Mouse (Mus musculus) thymus, postnatal 14 days (tissue): ENCODE data around the gene Slc16a7.
A peak's percentile ranks its signal among the peaks of the same experiment; 100 is the strongest.

ENCODE experiments used
- DNase-seq: peaks from one replicate; pipeline ENCODE4 v3.0.0; 2021

Gene Slc16a7

DNA sequence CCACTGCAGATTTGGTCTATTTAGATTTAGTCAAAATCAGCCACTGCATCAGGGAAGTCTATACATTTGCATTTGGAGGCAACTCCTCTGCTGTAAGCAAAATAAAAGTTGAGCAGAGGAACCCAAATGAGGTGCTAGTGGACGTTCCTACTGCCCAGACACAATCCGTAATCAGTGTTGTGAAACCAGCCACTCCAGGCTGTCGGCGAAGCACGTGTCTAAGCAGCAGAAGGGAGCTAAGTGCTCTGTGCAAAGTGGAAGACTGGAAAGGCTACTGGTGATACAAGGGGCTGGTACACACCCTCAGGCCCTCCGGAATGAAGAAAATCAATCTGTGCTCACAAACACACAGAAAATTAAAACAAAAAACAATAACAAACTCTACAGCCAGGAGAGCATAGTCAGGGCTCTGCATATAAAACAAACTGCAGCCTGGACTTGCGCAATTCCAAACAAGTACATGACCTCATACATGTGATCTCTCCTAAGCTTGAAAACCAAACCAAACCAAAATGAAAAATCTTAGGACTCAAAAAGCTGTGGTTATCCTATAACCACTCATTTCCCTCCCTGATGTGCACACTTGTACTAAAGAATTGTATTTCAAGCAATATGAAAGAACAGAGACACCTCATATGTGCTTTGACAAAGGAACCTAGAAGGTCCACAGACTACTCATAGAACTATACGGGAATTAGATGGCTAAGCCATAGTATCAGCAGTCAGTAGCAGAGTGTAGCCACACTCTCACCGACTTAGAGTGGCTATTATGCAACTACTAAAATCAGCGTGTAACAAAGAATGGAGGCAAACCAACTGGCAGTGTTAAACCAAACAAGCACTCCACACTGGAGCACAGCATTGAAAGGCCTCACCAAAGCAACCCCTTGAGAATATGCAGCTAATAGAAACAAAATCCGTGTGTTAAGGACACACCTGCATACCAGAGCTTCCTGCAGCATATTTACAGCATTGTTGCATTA lies 67.5 kb downstream of the Slc16a7 start:
- DNase-seq: no peak

DNA sequence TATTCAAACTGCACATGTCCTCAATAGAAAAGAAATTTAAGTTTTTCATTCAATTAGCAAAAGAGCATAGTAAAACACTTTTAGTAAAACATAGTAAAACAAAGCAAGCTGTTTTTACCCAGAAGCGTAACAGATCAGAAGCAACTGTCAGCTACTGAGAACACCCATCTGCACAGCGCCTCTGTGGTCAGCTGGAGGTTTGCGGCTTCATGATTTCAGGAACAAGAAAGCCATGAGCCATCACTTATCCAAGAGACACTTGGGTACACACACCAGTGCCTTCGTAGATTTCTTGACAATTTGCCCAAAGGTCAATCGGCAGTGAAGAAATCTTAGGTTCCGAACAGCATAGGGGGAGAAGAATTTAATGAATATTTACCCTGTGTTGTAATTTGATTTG lies 71.9 kb downstream of the Slc16a7 start:
- peak; percentile 31 for DNase-seq

DNA sequence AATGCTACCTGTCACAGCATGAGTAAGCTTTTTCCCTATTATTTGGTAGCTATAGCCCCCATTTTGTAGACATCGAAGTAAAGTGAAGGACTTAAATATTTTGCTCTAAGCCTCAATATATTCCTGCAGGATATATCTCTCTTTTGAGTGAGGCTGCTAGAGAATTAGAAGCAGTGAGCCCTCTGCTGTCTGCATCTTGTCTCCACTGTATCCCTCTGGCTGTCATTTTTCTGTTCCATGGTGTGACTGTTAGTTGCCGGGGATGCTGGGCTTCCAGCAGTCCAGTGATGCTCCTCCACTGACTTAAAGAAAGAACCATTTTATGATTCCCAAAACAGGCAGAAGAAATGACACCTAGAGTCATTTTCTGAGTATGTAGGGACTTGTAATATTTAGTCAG lies 78.4 kb downstream of the Slc16a7 start:
- DNase-seq: no peak

DNA sequence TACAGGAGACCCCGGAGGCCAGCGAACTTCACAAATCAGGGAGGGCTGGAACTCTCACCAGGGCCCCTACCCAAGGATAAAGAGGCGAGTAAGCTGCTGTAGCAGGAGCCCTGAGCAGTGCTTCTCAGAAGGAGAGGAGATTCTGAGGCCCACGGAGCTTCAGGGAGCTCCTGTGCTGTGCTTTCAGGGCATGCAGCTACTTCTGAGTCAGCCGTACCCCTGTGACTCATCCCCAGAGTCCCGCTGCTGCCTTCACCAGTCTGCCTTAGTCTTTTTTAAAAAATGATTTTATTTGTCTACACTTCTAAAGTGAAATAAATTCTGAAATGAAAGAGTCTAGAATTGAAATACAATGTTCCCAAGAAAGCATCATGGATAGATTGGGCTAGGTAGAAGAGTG lies 91.2 kb downstream of the Slc16a7 start:
- DNase-seq: no peak

DNA sequence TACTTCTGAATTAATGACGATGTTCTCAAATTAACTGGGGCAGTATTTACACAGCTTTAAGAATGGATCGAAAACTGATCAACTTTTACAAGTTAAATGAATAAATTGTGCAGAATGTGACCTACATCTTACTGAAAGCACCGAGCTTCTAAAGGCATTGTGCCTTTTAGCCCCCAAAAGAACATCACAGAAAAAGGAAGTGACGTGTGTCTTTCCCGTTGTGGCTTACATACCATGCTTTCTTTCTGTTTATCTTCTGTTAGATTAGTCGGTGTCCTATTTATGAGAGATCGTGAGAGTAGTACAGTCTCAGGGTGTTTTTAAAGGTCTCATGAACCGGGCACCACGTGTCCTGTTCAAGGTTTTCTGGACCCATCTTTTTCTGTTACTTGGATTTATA lies 98.9 kb downstream of the Slc16a7 start:
- peak; percentile 8 for DNase-seq

DNA sequence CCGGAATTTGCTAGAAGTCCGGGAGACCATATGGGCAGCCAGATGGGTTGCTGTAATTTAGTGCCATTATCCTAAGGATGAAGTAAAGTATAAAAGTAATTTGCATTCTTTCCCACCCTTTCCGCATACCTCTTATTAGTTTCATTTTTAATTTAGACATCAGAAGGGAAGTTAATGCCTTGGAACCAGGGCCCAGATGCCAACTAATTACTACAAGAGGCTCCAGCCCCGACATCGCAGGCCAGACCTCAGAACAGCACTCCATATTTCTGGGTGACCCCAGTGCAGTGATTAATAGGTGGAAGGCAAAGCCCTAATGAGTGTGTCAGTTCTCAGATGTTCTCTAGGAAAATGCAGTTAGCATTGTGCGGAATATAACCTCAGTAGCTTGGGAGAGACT lies 100.7 kb downstream of the Slc16a7 start:
- DNase-seq: no peak

DNA sequence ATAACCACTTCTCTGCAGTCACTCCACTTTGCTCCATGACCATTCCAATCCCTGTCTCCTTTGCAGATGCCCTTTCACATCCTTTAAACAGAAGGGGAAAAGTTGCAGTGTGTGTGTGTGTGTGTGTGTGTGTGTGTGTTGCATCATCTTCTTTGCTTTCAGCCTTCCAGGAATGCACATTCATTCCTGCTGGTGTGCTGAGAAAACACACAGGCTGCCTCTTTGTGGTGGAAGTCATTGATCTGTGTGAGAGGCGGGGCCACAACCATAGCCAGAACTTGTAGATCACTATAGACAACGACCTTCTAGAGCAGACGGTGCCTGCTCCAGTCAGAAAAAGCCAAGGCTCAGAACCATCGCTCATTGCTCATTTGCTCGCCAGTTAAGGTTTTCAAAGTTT lies 103.9 kb downstream of the Slc16a7 start:
- DNase-seq: no peak

DNA sequence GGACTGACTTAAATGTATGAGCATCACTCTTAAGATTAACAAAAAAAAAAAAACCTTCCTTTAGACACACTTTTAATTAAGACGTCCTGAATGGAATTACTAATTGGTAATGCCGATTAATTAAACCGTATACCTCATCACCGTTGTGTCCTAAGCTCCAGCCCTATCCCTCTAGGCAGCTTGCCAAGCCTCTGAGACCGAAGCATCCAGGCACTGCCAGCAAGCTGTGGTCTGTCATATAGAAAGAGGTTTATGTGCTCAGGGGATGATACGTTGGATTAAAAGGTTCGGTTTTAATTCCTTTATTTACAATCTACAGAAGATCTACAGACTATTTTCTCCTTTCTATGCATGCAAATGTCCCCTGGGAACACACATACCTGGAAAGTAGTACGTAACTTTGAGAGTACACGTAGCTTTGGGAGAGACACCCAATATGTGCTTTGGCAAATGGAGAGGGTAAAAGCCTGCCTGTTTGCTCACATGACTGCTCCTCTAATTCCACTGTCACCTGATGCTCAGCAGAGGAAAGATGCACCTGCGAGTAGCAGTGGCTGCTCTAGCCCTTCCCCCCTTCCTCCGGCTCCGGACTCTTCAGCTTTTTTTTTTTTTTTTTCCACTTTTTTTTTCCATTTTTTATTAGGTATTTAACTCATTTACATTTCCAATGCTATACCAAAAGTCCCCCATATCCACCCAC lies 114.0 kb downstream of the Slc16a7 start:
- no peak for DNase-seq

DNA sequence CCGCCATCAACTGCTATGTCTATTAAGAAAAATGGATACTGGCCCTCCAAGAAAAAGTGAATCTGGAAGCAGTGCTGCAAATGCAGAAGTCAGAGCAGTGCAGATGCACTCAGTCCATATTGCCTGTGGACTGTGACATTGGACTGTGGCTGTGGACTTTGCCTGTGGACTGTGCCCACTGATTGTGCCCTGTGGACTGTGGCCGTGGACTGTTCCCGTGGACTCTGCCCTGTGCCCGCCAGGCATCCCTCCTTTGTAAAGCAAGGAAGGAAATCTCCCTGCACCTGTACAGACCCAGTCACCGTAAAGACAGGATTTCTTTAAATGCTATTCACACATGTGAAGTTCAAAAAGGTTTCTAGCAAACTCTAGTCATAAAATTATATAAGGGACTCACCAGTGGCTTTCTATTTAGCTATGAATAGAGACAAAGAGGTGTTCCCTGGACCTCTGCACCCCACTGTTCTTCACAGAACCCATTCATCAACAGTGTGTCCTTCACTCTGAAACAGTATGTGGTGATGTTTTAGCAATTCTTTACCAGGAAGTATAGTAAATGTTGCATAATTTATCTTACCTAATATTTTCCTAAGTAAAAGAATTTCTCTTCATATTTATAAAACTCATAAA lies 114.6 kb downstream of the Slc16a7 start:
- DNase-seq: no peak

DNA sequence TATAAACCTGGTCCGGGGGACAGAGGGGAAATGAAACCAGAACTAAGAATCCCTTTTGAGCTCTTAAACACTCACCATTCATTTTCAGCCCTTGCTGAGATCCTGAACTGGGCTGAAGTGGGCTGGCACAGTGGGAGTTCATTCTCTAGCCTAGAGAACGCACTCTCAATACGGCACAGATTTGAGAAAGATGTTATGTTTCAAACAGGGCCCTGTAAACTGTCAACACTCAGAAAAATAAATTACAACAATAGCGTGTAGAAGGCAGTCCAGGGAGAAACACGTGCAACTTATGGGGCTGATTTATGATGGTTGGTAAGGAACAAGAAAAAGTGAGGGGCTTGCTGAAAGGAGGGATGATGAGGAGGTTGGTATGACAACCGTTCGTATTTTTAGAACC lies 115.5 kb downstream of the Slc16a7 start:
- no peak for DNase-seq

DNA sequence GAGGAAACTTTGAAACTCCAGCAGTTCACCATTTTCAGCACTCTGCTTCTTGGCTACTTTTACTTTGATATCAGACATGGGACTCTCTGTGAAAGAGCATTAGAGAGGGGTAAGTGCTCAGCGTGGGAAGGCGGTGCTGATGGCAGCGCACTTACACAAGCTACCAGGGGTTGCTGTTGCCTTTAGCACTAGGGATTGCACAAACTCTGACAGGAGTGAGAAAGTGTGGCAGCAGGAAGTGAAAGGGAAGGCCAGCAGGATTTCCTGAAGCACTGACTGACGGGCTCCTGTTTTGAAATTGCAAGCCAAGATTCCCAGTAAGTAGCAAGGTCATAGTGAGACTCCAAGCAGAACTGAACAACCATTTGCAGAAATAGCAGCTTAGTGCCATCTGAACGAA lies 117.8 kb downstream of the Slc16a7 start:
- no peak for DNase-seq

DNA sequence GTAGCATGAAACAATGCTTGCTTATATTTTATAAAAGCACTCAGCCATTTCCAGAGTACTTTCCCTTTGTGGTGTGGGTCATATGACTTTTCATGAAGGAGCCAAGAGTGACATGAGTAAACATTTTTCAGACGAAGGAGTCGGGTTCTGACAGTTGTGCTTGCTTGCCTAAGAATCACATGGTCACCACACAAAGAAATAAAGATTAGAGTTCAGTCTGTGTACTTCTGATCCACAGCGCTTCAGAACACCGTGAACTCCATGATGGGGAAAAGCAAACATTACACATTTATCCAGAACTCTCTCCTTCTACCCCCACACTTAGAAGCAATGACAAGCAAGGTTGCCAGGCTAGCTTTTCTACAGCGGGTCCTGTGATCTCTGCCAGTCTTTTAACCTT lies 119.0 kb downstream of the Slc16a7 start:
- DNase-seq: no peak

DNA sequence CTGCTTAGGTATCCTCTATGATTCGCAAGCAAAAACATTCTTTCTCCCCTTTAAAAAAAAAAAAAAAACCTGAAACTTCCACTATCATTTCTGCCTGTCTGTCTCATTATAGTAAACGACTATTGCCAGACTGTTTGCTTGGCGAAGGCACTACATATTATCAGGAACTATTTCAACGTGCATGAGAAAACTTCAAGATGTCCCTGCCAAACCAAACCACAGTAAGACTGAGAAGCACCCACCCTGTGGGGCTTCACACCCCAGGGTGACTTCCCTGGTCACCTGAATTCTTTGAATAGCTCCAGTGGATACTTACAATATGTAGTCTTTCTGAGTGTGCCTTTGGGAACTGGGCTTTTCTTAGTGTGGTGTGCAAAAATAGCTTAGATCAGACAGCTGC lies 122.9 kb downstream of the Slc16a7 start:
- no peak for DNase-seq

DNA sequence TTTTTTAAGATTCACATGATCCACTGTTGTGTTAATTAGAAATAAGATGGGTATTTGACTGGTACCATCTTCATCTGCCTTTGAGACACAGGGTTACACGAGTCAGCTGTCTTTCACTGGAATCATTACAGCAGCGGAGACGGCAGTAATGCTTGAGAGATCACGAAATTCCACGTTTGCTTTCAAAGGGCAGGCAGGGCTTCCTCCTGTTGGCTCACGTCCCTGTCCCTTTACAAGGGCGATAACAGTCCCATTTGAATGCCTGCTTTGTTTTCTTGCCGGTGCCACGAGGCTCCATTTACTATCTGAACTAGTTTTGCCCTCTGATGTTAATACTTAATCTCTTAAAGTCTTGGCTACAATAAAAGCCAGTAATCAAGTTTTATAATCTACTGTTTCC lies 123.4 kb downstream of the Slc16a7 start:
- DNase-seq: no peak

DNA sequence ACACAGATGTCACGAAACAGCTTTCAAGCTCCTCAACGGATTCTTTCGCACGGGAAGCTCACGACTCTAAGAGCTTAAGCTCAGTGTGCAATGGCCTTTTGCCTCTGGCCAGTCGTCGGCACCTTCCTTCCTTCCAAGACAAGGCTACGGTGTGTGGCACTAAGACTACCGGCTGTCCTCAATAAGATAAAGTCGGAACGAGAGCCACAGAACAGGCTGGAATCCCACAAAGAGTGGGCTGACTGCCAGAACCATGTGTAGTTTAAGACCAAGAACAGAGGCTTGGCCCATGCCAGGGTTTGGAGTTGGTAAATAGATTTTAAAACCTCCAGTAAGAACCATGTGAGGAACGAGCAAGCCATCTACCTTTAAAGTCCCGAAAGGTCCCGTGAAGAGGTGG lies 123.8 kb downstream of the Slc16a7 start:
- no peak for DNase-seq

DNA sequence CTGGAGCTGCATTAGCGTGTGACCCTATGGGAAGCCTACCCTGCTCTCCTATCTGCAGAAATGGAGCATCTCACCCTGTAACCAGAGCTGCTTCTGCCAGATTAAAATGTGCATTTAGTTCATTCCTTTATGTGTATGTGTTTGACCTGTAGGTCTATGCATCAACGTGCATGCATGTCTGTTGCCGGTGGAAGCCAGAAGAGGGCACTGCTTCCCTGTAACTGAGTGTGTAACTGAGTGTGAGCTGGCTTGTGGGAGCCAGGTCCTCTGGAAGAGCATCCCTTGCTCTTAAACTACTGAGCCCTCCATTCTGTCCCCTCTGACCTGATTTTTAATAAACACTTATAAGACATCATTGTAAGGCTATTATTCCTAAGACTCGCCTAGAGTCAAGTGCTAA lies 124.3 kb downstream of the Slc16a7 start:
- peak; percentile 60 for DNase-seq

DNA sequence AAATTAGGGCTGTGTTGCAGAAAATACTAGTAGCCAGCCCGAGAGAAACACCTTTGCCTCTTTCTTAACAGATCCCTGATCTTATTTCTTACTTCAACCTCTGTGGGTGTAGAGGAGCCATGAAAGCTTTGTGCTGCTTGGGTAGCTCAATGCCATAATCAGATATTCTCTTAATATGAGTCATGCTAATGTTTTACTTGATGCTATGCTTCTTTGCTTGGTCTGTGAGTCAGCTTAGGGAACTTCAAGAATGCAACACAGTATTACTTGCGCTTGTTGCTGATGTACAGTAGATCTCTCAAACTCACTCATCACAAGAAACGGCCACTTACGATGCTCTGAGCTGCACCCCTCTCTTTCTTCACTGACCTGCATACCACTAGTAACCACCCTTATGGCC lies 133.4 kb downstream of the Slc16a7 start:
- no peak for DNase-seq

DNA sequence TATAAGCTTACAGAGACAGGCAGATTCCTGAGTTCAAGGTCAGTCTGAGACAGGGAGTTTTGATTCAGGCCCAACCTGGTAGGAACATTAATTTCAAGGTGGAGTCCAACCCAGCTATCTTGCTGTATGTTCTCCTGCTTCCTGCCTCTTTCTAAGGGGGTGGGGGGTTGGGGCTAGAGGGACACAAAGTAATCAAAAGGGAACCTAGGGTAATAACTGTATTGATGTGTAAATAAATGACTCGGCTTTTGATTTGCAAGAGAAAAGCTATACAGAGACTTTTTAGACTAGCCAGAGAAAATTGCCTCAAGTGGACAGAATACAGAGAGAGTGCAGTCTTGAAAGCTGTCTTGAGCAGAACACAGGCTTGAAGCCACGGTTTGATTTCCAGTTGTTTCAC lies 174.7 kb downstream of the Slc16a7 start:
- DNase-seq: no peak

DNA sequence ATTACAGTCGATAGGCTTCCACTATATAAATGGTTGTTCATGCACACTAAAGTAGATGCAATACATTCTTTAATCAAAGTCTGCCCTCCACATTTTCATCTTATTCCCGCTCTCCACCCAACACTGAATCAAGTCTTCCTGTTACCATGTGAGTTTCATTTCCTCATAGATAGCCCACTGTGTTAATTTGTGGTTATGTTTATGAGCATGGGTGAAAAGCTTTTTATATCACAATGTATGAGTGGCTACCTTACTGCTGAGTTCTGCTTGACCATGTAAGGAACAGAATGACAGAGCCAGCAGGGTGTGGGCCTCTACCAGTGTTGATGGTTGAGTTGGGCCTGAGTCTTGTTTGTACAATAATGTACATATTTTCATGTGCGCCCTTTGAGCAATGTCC lies 175.5 kb downstream of the Slc16a7 start:
- DNase-seq: no peak

DNA sequence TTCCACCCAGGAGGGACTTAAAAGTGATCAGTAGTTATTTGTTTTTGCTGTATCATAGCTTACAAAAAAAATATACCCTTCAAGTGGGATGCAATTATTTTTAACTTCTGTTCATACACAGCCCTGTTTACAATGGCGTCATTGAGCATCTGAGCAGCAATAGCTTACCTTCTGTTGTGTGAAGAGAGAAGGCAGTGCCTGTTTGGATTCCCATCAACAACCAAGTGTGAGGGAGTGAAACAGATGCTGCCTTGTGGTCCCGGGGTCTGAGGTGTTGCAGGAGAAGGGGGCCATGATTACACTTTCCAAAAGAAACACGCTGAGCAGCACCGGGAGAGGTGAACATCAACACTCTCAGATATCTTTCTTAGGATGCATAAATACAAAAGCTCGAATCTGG lies 201.7 kb downstream of the Slc16a7 start:
- DNase-seq: no peak

DNA sequence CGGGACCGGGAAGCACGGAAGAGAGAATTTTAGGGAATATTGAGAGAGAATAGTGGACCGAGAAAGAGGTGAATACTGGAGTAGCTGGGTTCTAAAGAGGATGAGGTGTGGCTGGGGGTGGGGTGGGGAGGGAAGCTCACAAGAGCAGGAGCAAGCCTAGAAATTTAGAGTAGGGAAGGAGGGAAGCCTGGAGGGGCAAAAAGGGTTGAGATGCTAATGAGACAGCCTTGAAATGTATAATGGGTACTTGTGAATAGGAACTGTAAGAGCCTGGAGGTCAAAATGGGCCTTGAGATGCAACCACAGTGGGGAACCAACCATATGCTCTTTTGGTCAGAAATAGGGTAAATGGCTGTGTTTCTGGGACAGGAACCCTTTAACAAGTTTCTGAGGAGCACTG lies 203.9 kb downstream of the Slc16a7 start:
- no peak for DNase-seq

DNA sequence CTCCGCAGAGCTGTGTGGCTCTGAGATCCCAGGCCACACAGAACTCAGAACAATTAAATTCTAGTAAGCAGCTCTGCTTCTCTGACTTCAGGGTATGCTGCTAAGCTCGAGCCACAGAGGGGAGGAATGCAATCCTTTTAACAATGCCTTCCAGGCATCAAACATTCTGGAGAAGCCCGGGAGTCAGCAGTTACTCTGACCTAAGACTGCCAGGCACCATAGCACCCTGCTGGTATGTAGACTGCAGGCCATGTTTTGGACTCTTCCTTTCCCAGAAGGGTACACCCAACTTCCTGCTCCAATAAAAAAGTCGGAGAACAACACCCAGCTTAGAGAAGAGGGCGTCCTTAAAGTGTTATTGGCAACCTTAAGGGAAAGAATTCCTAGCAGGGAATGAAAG lies 205.1 kb downstream of the Slc16a7 start:
- no peak for DNase-seq

DNA sequence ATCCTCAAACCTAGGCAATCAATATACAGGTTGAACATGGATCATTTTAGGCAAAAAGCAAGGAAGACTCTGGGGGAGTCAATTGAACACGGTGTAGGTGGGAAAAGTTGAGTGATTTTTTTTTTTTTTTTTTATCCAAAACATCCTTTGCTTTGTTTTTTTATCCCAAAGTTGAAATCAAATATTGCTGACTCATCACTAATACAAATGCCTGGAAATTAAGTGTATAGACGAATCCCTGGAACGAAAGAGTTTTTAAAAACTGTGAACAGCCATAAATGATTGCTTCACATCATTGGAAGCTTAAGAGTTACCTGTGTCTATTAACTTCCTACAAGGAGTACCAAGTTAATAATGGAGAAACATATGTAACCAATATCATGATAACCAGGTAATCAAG lies 206.7 kb downstream of the Slc16a7 start:
- no peak for DNase-seq

DNA sequence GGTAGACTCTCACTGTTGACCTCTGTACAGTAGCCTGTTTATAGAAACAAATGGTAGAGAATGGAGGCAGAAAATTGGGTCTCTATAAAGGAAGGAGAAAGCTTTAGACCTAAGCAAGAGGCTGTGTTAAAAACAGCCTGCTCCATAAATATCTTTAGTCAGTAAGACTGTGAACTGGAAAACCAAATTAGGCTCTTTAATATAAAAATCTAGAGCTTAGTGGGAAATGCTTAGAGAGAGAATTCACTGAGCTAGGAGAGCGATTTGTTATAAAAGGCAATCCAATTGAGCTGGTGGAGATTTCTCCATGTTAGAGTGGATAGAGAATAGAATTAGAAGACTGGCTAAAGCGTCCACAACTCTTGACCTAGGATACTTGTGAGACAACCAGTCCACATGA lies 211.5 kb downstream of the Slc16a7 start:
- no peak for DNase-seq
